Mouse (Mus musculus): ENCODE results near the gene Fut1.
A peak's percentile ranks its signal among the peaks of the same experiment; 100 is the strongest.

Gene Fut1

GRCm38 (mm10) chr7:45617042-45617695 is at the start of gene Fut1:
TSS of gene Fut1 (plus strand) at chr7:45617289.
- peak; percentile 16 to 40 for DNase-seq

DNA sequence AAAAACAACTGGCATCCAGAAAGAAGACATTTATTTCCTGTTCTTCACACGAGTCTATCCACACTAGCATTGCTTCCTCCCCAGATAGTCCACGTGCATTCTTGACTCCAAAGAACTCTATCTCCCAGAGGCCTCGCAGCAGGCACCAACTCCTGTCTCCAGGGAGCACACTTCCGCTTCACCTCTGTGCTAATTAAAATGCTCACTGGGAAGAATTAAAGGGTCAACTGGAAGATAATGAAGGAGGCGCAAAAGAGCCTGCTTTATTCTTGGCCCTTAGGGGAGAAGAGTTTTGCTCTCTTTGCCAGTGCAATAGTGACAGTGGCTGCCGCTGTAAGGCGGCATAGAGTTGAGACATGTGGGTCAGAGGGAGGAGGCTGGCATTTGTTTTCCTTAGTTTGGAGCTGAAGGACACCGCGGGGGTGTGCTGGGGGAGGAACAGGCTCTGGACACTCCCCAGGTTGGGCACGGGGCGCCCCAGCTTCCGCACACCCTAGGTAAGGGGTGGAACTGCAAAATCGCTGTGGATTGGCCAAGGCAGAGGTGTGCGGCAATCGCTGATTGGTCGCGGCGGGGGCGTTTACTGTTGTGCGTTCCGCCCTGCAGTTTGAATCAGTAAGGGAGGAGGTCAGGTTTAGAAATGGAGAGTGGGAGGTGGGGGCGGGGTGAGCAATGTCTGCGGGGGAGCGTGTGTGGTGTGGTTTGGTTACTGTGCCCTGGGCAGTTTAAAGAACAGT is 49.1 kb upstream of the Fut1 start:
- DNase-seq = peak; percentile 92 to 96

GRCm38 (mm10) chr7:45568601-45569473 is 48.3 kb upstream of the Fut1 start:
- DNase-seq = no peak

GRCm38 (mm10) chr7:45570103-45570741 is 46.9 kb upstream of the Fut1 start, which contains the start of gene Bcat2:
TSS of gene Bcat2 (plus strand) at chr7:45570153.
- peak; percentile 83 to 89 for DNase-seq

DNA sequence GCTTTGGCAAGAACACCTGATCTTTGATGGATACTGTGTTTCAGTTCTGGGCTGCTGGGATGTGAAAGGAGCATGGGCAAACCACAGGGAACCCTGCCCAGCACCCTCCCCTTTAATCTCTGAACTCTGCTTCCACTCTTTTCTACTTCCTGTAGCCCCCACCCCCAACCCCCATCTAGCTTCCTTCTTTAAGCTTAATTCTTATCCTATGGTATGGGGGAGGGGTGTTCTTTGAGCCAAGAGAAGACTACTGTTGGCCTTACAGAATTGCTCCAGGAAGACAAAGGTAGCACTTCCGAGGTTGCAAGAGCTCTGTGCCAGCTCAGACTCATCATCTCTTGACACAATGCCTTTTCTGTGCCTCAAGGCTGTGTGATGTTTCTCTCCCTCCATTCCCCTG is 45.1 kb upstream of the Fut1 start:
- DNase-seq = no peak

DNA sequence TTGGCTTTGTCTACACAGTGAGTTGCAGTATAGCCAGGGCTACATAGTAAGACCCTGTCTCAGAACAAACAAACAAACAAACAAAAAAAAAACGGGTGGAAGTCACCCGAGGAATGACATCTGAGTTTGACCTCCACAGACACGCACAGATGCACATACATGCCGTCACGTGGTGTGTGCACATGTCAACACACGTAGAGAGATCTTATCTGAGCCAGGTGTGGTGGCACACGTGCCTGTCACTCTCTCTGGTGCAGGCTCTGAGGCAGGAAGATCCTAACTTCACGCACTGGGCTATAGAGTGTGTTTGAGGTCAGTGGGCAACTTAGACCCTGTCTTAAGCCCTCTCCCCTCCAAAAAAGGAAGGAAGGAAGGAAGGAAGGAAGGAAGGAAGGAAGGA is 43.1 kb upstream of the Fut1 start:
- DNase-seq = no peak

DNA sequence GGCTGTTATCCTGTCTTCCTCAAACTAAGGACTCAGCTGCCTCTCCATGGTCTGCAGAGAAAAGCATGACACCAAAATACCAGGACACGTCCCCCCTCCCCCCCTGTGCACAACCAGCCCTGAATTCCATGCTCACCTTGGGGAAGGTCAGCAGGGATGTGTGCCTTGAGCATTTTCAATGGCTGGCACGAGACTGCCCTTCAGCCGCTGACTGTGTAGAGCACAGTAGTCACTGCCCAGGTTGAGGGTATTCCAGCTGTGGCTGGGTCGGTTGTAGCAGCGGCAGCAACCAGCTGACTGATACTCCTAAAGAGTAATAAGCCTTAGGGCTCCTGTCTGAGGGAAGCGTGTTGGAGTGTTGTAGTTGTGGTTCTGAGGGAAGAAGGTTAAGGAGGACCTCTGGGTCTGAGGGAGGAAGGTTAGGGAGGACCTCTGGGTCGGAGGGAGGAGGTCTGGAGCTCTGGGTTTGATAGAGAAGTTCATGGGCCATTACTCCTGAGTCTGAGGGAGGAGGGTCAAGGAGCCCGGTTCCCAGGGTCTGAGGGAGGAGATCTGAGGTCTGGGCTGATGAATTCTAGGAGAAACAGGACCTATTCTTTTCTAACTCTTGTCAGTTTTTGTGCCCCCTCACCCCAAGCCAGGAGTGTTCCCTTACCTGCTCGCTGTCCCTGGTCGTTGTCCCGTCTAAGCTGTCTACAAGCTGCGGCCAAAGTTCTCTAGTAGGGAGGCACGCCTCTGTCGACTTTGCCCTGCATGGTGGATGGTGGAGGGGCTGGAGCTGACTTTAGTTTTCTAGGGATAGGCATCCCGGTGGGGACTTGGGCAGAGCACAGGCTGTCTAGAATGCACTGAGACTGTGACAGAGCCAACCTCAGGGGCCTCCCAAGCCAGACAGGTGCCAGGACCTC is 42.4 kb upstream of the Fut1 start:
- DNase-seq = no peak

DNA sequence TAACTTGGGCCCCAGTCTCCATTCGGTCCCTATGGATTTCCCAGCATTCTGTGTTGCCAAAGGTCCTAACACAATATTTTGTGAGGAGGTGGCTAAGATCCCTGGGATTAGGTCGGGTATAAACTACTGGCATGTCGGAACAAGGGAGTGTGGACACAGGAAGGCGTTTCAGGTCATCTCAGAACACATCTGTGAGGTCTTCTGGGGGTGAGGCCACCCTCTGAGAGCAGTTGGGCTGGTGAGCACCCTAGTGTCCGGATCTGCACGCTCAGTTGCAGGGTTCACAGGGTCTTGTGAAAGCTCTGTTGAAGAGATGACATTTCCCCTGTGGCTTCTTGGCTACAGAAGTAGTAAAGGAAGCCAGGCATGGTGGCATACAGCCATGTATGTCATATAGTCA is 31.2 kb upstream of the Fut1 start:
- DNase-seq = no peak

GRCm38 (mm10) chr7:45587631-45588592 is 29.2 kb upstream of the Fut1 start:
- no peak for DNase-seq

DNA sequence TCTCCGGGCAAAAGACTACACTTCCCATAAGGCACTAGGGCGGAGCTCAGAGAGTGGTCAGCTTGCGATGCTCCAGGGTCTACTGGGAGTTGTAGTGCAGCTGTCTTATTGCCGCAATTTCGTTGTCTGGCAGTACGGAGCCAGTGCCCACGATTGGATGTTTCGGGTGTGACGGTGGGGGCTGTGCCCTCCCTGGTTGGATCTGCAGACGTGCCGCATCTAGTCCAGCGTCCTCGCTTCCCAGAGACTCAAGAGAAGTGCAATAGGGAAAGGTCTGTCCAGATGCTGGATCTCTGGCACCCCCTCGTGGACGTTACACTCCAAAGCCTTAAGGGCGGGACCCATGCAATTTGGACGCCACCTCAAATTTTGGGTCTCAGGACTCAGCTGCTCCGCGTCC is 27.9 kb upstream of the Fut1 start:
- DNase-seq = peak; percentile 93 to 98

GRCm38 (mm10) chr7:45589898-45590297 is 27.2 kb upstream of the Fut1 start:
- no peak for DNase-seq

- DNase-seq = no peak
Measured at GRCm38 (mm10) chr7:45590874-45591273, 26.2 kb upstream of the Fut1 start.

DNA sequence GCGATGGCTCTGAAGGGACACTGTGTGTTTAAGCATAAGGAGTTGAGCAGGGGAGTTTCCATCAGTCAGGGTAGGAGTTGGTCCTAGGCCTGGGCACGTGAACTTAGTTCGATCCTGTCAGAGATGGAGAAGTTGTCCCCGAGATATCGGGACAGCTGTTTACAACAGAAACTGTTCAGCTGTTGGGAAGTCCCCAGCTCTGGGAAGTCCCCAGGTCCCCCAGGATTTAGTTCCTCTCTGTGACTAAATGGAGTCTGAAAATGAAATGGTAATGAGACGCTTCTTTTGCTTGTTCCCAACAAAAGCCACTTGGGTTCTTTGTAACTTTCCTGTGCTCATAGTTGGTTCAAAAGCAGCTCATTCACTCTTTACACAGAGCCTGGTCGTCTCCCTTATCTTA is 25.2 kb upstream of the Fut1 start:
- no peak for DNase-seq

DNA sequence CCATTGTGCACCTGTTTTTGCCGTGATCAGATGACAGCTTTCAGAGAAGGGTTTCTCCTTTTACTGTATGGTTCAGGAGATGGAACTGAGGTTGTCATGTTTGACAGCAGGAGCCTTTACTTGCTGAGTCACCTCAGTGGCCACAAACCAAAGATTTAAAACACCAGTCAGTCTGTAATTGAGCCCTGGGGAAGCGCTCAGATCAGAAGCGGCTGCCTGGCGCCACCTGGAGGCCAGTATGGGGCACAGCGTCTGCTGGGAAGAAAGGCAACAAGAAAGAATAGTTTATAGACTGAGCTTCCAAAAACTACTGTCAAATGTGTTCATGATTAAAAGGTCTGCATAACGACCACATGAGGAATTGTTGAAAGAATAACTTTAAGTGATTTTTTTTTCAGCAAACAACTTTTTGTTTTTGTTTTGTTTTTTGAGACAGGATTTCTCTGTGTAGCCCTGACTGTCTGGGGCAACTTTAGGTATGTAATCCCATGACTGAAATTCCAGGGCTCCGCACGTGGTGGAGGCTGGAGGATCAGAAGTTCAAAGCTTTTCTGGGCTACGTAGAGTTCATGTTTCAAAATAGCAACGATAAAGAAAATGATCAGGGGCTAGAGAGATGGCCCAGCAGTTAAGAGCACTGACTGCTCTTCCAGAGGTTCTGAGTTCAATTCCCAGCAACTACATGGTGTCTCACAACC is 23.8 kb upstream of the Fut1 start:
- DNase-seq = peak; percentile 67 to 79

- no peak for DNase-seq
Measured at GRCm38 (mm10) chr7:45595176-45595575, 21.9 kb upstream of the Fut1 start.

DNA sequence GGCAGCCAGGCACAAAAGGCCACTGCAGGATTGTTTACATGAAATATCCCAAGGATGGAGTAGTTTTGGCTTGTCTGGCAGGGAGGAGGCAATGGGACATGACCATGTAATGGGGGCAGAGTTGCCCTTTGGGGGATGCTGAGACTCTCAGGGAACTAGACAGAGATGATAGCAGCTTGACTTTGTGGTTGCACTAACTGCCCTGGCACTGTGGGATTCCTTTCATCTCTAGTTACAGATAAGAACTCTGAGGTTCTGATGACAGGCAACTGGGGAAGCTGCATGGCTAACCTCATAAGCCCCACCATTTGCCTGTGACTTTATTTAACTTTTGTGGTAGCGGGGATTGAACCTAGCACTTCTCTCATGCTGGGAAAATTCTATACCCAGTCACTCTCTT is 21.0 kb upstream of the Fut1 start:
- DNase-seq = no peak

- DNase-seq = no peak
Measured at GRCm38 (mm10) chr7:45597013-45597412, 20.1 kb upstream of the Fut1 start.

GRCm38 (mm10) chr7:45597527-45597926 is 19.6 kb upstream of the Fut1 start:
- DNase-seq = no peak

- DNase-seq = no peak
Measured at GRCm38 (mm10) chr7:45598960-45599879, 17.9 kb upstream of the Fut1 start.
